Mouse (Mus musculus): Measurements from ENCODE around the gene Bpifb2.

- TF ChIP-seq POLR2A (IDR thresholded peaks at IDR 0.05; ENCODE audit: low read depth, low read length) (no peak), CTCF (conservative IDR thresholded peaks at IDR 0.05; ENCODE audit: insufficient read depth, insufficient read length, low read depth, low read length) (no peak)
Measured at GRCm38 (mm10) chr2:153870984-153871383, 3.9 kb upstream of the Bpifb2 start, which contains the start of gene Sun5.
